Mouse (Mus musculus) hematopoietic stem cell, adult 5-6 weeks (primary cell): ENCODE results near the gene Sfswap. TPM values are rescaled to one million over a fixed set of nuclear protein-coding genes. Genes with fewer than 3 reads are reported as not detected.
A peak's percentile ranks its signal among the peaks of the same experiment; 100 is the strongest.

Source experiments
- ATAC-seq, 2 experiments: fragments of 125-278 bp in 1 of 2; replicated peaks in 1 of 2; 2 replicates each; pipeline ENCODE4 v1.8.0; 2016 to 2017; ENCODE audit warnings: inconsistent platforms in 2 of 2, mild to moderate bottlenecking in 2 of 2, moderate number of reproducible peaks in 2 of 2, low read depth in 1 of 2, moderate TSS enrichment in 1 of 2; ENCODE audit not compliant: low FRiP score in 2 of 2, poor library complexity in 2 of 2, severe bottlenecking in 2 of 2, insufficient read depth in 1 of 2, low TSS enrichment in 1 of 2
- total RNA-seq: library from RNA; stranded (forward); fragments of 172-1452, 232-1000 nt; gene quantifications from 2 replicates; pipeline ENCODE4 v1.2.3, GENCODE M21; 2017

The Sfswap gene
- total RNA-seq, 1 experiment from 2014 or later: 75.2 TPM

- ATAC-seq: peak; percentile 27 to 50; a peak in 2 of 4 replicates
These were observed 20.5 kb downstream of the Sfswap start for GRCm38 (mm10) chr5:129521501-129521900.

- peak; percentile 22 to 39; a peak in 1 of 4 replicates for ATAC-seq
These were observed 20.9 kb downstream of the Sfswap start for GRCm38 (mm10) chr5:129521913-129522312.

GRCm38 (mm10) chr5:129523166-129523565, 22.1 kb downstream of the Sfswap start:
- ATAC-seq: no peak

GRCm38 (mm10) chr5:129524751-129525150, 23.7 kb downstream of the Sfswap start:
- no peak for ATAC-seq

GRCm38 (mm10) chr5:129527162-129527561, 26.1 kb downstream of the Sfswap start:
- ATAC-seq: no peak

GRCm38 (mm10) chr5:129529571-129529970, 28.6 kb downstream of the Sfswap start:
- no peak for ATAC-seq

GRCm38 (mm10) chr5:129533731-129534130, 32.7 kb downstream of the Sfswap start:
- no peak for ATAC-seq

- no peak for ATAC-seq
These were observed 33.5 kb downstream of the Sfswap start for GRCm38 (mm10) chr5:129534500-129534899.

- ATAC-seq: 0 out of 4 replicates have a peak, but pooled peaks of 1 of the 2 experiments have one; percentile 15
These were observed 34.0 kb downstream of the Sfswap start for GRCm38 (mm10) chr5:129535021-129535420.

GRCm38 (mm10) chr5:129535431-129535830, 34.4 kb downstream of the Sfswap start:
- ATAC-seq: no peak

GRCm38 (mm10) chr5:129538826-129539225, 37.8 kb downstream of the Sfswap start:
- no peak for ATAC-seq

- ATAC-seq: 0 out of 4 replicates have a peak, but pooled peaks of 1 of the 2 experiments have one; percentile 41
These were observed 41.2 kb downstream of the Sfswap start for GRCm38 (mm10) chr5:129542236-129542635.

- no peak for ATAC-seq
These were observed 44.8 kb downstream of the Sfswap start for GRCm38 (mm10) chr5:129545787-129546186.

- no peak for ATAC-seq
These were observed 48.7 kb downstream of the Sfswap start for GRCm38 (mm10) chr5:129549716-129550115.

GRCm38 (mm10) chr5:129550790-129551189, 49.8 kb downstream of the Sfswap start:
- no peak for ATAC-seq

GRCm38 (mm10) chr5:129551991-129552390, 51.0 kb downstream of the Sfswap start:
- ATAC-seq: no peak

GRCm38 (mm10) chr5:129553642-129554041, 52.6 kb downstream of the Sfswap start:
- no peak for ATAC-seq

GRCm38 (mm10) chr5:129558591-129558990, 57.6 kb downstream of the Sfswap start:
- no peak for ATAC-seq

- ATAC-seq: no peak
These were observed 58.3 kb downstream of the Sfswap start for GRCm38 (mm10) chr5:129559283-129559682.
